Mouse (Mus musculus): ENCODE results near the gene Dhrs3. TPM values are rescaled to one million over a fixed set of nuclear protein-coding genes. Genes with fewer than 3 reads are reported as not detected.
A peak's percentile ranks its signal among the peaks of the same experiment; 100 is the strongest.

Dhrs3 gene
- 21.5 and 36.4 TPM in 2 replicates for polyA plus RNA-seq (2014; fragmentation: Nextera tagmentation; extraction: Ambion mirVana)

DNA sequence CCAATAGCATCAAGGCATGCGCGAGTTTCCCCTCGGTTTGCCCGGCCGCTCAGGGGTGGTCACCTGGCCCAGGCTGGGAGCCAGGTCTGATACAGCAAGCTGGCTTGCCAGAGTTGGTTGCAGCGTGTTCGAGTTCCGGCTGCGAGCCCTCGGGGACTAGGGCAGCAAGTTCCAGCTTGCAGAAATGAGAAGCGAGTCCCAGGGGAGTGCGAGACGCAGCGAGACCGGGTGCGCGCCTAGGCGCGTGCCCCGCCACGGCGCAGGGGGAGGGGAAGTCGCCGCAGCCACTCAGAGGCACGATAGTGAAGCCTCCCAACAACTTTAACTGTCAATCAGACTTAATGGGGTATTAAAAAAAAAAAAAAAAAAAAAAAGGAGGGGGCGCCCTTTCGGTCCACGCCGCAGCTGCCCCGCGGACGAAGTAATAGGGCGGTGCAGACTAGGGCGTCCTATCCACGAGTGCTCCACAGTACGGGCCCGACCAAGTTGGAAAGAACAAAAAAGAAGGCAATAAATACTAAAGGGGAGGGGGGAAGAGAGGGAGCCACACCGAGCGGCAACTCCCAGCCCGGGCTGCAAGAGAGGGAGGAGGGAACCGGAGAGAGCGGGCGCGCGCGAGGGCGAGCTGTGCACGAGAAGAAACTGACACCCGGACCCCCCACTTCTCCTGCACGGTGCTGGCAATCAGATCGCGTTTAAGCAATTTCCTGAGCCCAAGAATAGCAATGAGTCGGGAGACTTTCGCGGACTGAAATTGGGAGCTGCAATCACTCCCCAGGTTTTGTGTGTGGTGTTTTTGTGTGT is at the start of gene Dhrs3:
TSS of gene Dhrs3 (plus strand) at position 695 of the 804 bp plus-strand sequence.
- Histone ChIP-seq H3K27me3 (ENCODE audit: control insufficient read depth, insufficient read depth, low read length) (peaks cover 22% of the 10 kb centered on the region), H3K4me2 (replicated peaks; ENCODE audit: low read depth, low read length) (peak within 1 kb of the TSS; percentile 83), H3K27ac (ENCODE audit: low read depth, low read length) (no peak within 1 kb of the TSS), H3K36me3 (ENCODE audit: control insufficient read depth, insufficient read depth, low read length) (no peaks in the 10 kb centered on the region), H3K4me1 (replicated peaks; ENCODE audit: control insufficient read depth, insufficient read depth, low read length) (peaks cover 6% of the 10 kb centered on the region), H3K9ac (ENCODE audit: low read depth, low read length) (peak within 1 kb of the TSS; percentile 50), H3K4me3 (ENCODE audit: low read depth, low read length) (peak within 1 kb of the TSS; percentile 39), H3K9me3 (ENCODE audit: control insufficient read depth, low read length) (no peaks in the 10 kb centered on the region)
- ATAC-seq (ENCODE audit: low FRiP score) (peak; percentile 73), DNase-seq (ENCODE audit: low spot score) (peak; percentile 79)
- WGBS = under 1% methylated on average over 55 of the region's 55 CpGs

DNA sequence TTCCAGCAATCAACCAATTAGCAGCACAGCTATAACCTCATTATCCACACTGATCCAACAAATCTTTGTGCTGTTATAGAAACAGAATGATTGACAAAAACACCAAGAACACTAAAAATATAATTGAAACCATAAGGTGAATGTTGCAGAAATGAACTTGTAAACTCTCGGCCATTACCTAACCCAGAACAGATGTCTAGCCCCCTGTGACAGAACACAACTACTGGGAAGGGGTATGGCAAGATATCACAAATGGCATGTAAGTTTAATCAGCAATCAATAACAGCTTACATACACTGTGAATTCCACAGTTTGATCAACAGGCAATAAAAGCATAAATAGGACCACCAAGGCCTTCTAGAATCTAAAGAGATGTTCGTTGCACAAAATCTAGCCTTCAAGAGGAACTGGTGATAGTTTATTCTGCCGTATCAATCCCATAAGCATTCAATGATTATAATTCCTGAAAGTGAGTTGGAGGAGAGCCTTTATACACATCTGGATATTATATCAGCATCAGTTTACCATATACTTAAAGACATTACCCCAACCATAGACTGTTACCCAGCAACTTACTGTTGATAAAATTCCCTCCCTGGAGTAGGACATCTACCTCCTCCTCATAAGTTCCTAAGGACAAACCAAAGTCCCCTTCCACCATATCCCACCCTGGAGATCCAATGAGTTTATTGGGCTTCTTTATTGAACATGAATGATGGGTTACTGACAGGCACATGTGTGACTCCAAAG is 30.7 kb upstream of the Dhrs3 start:
- no peaks in the 10 kb centered on the region for H3K27me3 ChIP-seq (ENCODE audit: control insufficient read depth, insufficient read depth, low read length)
- H3K9ac ChIP-seq (ENCODE audit: low read depth, low read length) = no peak overlapping the region
- no peaks in the 10 kb centered on the region for H3K36me3 ChIP-seq (ENCODE audit: control insufficient read depth, insufficient read depth, low read length)
- H3K9me3 ChIP-seq (ENCODE audit: control insufficient read depth, low read length) = no peaks in the 10 kb centered on the region
- WGBS = 83% methylated on average over 3 of the region's 3 CpGs
- H3K4me2 ChIP-seq (replicated peaks; ENCODE audit: low read depth, low read length) = no peak overlapping the region
- H3K27ac ChIP-seq (ENCODE audit: low read depth, low read length) = no peak overlapping the region
- no peaks in the 10 kb centered on the region for H3K4me1 ChIP-seq (replicated peaks; ENCODE audit: control insufficient read depth, insufficient read depth, low read length)
- DNase-seq (ENCODE audit: low spot score) = no peak
- ATAC-seq (ENCODE audit: low FRiP score) = no peak
- H3K4me3 ChIP-seq (ENCODE audit: low read depth, low read length) = no peak overlapping the region

DNA sequence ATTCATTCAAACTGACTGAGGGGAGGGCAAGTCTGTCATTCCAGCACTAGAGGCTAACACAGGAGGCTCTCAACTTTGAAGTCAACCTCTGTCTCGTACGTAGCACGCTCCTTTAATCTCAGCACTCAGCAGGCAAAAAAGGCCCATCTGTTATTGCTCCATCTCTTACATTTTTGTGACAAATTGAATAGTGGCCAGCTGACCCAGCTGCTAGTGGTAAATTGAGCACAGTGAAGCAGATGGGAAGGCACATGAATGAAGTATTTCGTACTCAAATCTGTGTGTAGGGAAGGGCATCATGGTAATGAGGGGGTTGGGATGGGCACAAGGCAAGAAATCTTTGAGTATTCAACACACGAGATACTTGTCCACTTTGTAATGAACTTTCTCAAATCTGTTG is 24.7 kb upstream of the Dhrs3 start:
- no peaks in the 10 kb centered on the region for H3K9me3 ChIP-seq (ENCODE audit: control insufficient read depth, low read length)
- H3K4me1 ChIP-seq (replicated peaks; ENCODE audit: control insufficient read depth, insufficient read depth, low read length) = no peaks in the 10 kb centered on the region
- H3K9ac ChIP-seq (ENCODE audit: low read depth, low read length) = no peak overlapping the region
- WGBS = 72% methylated on average over 5 of the region's 5 CpGs
- no peak overlapping the region for H3K4me3 ChIP-seq (ENCODE audit: low read depth, low read length)
- no peak for DNase-seq (ENCODE audit: low spot score)
- H3K27me3 ChIP-seq (ENCODE audit: control insufficient read depth, insufficient read depth, low read length) = no peaks in the 10 kb centered on the region
- H3K27ac ChIP-seq (ENCODE audit: low read depth, low read length) = no peak overlapping the region
- no peaks in the 10 kb centered on the region for H3K36me3 ChIP-seq (ENCODE audit: control insufficient read depth, insufficient read depth, low read length)
- ATAC-seq (ENCODE audit: low FRiP score) = no peak
- no peak overlapping the region for H3K4me2 ChIP-seq (replicated peaks; ENCODE audit: low read depth, low read length)

DNA sequence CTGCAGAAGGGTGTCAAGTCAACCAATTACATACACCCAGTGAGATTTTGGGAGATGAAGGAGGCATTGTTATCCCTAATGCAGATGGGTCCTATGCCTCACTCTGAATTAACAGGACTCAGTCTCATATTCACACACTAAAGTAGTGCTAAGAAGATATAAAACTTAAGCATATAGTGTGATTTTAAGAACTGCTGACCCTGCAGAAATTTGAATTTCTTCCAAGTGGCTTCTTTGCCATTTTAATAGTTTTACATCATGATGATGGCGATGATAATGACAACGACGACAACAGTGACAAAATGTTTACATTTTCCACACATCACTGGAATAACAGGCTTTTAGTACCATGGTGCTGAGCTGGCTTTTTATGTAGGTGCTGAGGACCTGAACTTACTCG is 24.0 kb upstream of the Dhrs3 start:
- no peaks in the 10 kb centered on the region for H3K4me1 ChIP-seq (replicated peaks; ENCODE audit: control insufficient read depth, insufficient read depth, low read length)
- no peak overlapping the region for H3K9ac ChIP-seq (ENCODE audit: low read depth, low read length)
- H3K4me3 ChIP-seq (ENCODE audit: low read depth, low read length) = no peak overlapping the region
- DNase-seq (ENCODE audit: low spot score) (no peak), ATAC-seq (ENCODE audit: low FRiP score) (no peak)
- H3K27ac ChIP-seq (ENCODE audit: low read depth, low read length) = no peak overlapping the region
- no peaks in the 10 kb centered on the region for H3K27me3 ChIP-seq (ENCODE audit: control insufficient read depth, insufficient read depth, low read length)
- no peaks in the 10 kb centered on the region for H3K36me3 ChIP-seq (ENCODE audit: control insufficient read depth, insufficient read depth, low read length)
- WGBS = 86% methylated on average over 4 of the region's 4 CpGs
- no peaks in the 10 kb centered on the region for H3K9me3 ChIP-seq (ENCODE audit: control insufficient read depth, low read length)
- no peak overlapping the region for H3K4me2 ChIP-seq (replicated peaks; ENCODE audit: low read depth, low read length)

DNA sequence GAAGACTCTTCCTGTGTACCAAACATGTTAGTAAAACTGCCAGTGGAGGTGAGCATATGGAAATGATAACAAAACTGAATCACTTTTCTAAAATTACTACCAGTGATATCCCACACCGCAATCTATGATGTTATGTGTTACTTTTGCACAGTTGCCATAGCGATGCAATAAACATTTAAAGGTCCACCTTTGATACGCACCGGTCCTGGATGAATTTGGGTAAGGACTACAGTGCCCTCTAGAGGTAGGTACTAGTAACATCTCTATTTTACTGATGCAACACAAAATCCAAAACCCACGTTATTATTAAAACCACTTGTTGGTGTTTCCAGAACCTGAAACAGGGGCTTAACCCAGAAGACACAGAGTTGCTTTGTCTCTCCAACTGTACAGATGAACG is 19.7 kb upstream of the Dhrs3 start:
- Histone ChIP-seq H3K27me3 (ENCODE audit: control insufficient read depth, insufficient read depth, low read length) (no peaks in the 10 kb centered on the region), H3K36me3 (ENCODE audit: control insufficient read depth, insufficient read depth, low read length) (no peaks in the 10 kb centered on the region), H3K9ac (ENCODE audit: low read depth, low read length) (no peak overlapping the region), H3K27ac (ENCODE audit: low read depth, low read length) (no peak overlapping the region), H3K4me3 (ENCODE audit: low read depth, low read length) (no peak overlapping the region), H3K9me3 (ENCODE audit: control insufficient read depth, low read length) (no peaks in the 10 kb centered on the region), H3K4me1 (replicated peaks; ENCODE audit: control insufficient read depth, insufficient read depth, low read length) (no peaks in the 10 kb centered on the region), H3K4me2 (replicated peaks; ENCODE audit: low read depth, low read length) (no peak overlapping the region)
- DNase-seq (ENCODE audit: low spot score) = no peak
- no peak for ATAC-seq (ENCODE audit: low FRiP score)
- 43% methylated on average over 6 of the region's 6 CpGs for WGBS

DNA sequence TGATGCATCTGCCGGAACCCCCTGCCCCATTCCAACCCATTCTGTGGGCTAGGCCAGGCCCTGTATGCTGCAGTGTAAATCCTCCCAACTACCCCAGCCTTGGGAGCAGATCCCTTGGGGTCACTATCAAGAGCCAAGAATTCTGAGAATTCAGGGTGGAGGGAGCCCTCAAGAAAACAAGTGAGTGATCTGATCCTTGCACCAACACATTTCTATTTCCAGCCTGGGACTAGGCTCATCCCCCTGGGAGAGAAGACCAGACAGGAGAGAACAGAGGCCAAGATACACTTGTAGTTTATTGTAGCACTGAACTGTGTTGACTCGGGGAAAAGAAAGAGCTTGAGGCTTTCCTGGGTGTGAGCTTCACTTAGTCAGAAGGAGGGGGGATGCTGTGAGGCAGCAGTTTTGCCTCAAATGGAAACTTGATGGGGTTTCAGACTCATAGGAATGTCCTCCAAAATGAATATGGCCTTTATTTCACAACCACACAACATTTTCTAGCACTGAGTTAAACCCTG is 17.0 kb upstream of the Dhrs3 start:
- no peak for ATAC-seq (ENCODE audit: low FRiP score)
- Histone ChIP-seq H3K9ac (ENCODE audit: low read depth, low read length) (no peak overlapping the region), H3K27ac (ENCODE audit: low read depth, low read length) (no peak overlapping the region), H3K27me3 (ENCODE audit: control insufficient read depth, insufficient read depth, low read length) (no peaks in the 10 kb centered on the region), H3K4me1 (replicated peaks; ENCODE audit: control insufficient read depth, insufficient read depth, low read length) (no peaks in the 10 kb centered on the region), H3K36me3 (ENCODE audit: control insufficient read depth, insufficient read depth, low read length) (no peaks in the 10 kb centered on the region), H3K4me3 (ENCODE audit: low read depth, low read length) (no peak overlapping the region), H3K4me2 (replicated peaks; ENCODE audit: low read depth, low read length) (no peak overlapping the region), H3K9me3 (ENCODE audit: control insufficient read depth, low read length) (no peaks in the 10 kb centered on the region)
- WGBS = 81% methylated on average over 2 of the region's 2 CpGs
- DNase-seq (ENCODE audit: low spot score) = no peak

DNA sequence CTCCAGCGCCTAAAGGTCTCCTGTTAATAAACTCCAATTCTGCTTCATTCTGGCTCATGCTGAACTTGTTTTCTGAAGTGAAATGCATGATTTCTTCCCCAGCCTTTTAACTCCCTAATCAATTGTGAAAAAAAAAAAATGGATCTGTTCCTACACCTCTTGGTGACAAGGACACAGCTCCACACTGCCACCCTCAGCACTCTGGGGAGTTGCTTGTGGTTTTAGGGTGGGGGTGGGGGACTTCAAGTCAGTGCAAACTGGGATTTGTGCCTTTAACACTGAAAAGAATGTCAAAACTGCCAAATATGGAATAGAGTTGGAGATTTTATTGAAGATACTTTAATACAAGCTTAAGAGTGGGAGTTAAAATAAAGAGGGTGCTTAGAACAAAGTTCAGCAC is 13.1 kb upstream of the Dhrs3 start:
- no peak overlapping the region for H3K27ac ChIP-seq (ENCODE audit: low read depth, low read length)
- H3K9ac ChIP-seq (ENCODE audit: low read depth, low read length) = no peak overlapping the region
- no peaks in the 10 kb centered on the region for H3K9me3 ChIP-seq (ENCODE audit: control insufficient read depth, low read length)
- no peaks in the 10 kb centered on the region for H3K4me1 ChIP-seq (replicated peaks; ENCODE audit: control insufficient read depth, insufficient read depth, low read length)
- H3K4me2 ChIP-seq (replicated peaks; ENCODE audit: low read depth, low read length) = no peak overlapping the region
- ATAC-seq (ENCODE audit: low FRiP score) (no peak), DNase-seq (ENCODE audit: low spot score) (no peak)
- no peaks in the 10 kb centered on the region for H3K36me3 ChIP-seq (ENCODE audit: control insufficient read depth, insufficient read depth, low read length)
- 75% methylated on average over 1 of the region's 1 CpGs for WGBS
- no peaks in the 10 kb centered on the region for H3K27me3 ChIP-seq (ENCODE audit: control insufficient read depth, insufficient read depth, low read length)
- H3K4me3 ChIP-seq (ENCODE audit: low read depth, low read length) = no peak overlapping the region

DNA sequence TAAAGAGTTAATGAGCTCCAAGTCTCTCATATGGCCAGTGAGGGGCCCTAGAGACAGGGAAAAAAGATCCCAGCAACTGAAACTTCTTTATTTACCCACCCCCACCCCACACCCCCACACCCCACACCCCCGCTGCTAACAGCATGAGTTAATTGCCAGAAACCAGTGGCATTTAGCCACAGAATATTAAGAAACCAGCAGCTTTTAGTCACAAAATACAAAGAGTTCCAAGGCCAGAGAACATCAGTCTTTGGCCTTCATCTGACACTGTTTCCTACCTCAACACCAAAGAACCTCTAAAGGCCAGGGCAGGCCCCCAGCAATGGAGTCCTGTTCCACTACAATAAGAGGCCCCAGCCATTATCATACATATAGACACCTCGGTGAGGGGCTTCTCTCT is 11.3 kb upstream of the Dhrs3 start:
- H3K9me3 ChIP-seq (ENCODE audit: control insufficient read depth, low read length) = no peaks in the 10 kb centered on the region
- no peaks in the 10 kb centered on the region for H3K36me3 ChIP-seq (ENCODE audit: control insufficient read depth, insufficient read depth, low read length)
- WGBS = 56% methylated on average over 2 of the region's 2 CpGs
- H3K27ac ChIP-seq (ENCODE audit: low read depth, low read length) = no peak overlapping the region
- no peak for ATAC-seq (ENCODE audit: low FRiP score)
- H3K9ac ChIP-seq (ENCODE audit: low read depth, low read length) = no peak overlapping the region
- no peak overlapping the region for H3K4me3 ChIP-seq (ENCODE audit: low read depth, low read length)
- H3K27me3 ChIP-seq (ENCODE audit: control insufficient read depth, insufficient read depth, low read length) = no peaks in the 10 kb centered on the region
- H3K4me1 ChIP-seq (replicated peaks; ENCODE audit: control insufficient read depth, insufficient read depth, low read length) = no peaks in the 10 kb centered on the region
- no peak overlapping the region for H3K4me2 ChIP-seq (replicated peaks; ENCODE audit: low read depth, low read length)
- no peak for DNase-seq (ENCODE audit: low spot score)
